Mouse (Mus musculus) right cerebral cortex, postnatal 25 days (tissue): ENCODE data around the gene Hoxa7.

Source experiments
- DNase-seq: peaks from one replicate; pipeline ENCODE4 v3.0.0; 2022

The Hoxa7 gene

GRCm38 (mm10) chr6:52252775-52253376 lies 31.2 kb upstream of the Hoxa7 start:
- no peak for DNase-seq

GRCm38 (mm10) chr6:52252016-52252774 lies 30.5 kb upstream of the Hoxa7 start:
- no peak for DNase-seq

GRCm38 (mm10) chr6:52251177-52251879 lies 29.7 kb upstream of the Hoxa7 start:
- no peak for DNase-seq

- DNase-seq, result no peak
These were observed 28.2 kb upstream of the Hoxa7 start for GRCm38 (mm10) chr6:52249826-52250225.

GRCm38 (mm10) chr6:52249415-52249738 lies 27.7 kb upstream of the Hoxa7 start:
- no peak for DNase-seq

GRCm38 (mm10) chr6:52248638-52249414 lies 27.2 kb upstream of the Hoxa7 start:
- DNase-seq, result no peak

- DNase-seq, result no peak
These were observed 26.3 kb upstream of the Hoxa7 start for GRCm38 (mm10) chr6:52247766-52248637.

- no peak for DNase-seq
These were observed 25.3 kb upstream of the Hoxa7 start for GRCm38 (mm10) chr6:52246916-52247315.

- DNase-seq, result no peak
These were observed 24.7 kb upstream of the Hoxa7 start for GRCm38 (mm10) chr6:52246403-52246803.

- no peak for DNase-seq
These were observed 24.1 kb upstream of the Hoxa7 start, which contains the start of gene Hoxa11 for GRCm38 (mm10) chr6:52245757-52246142. Hoxa11 (minus strand) TSS chr6:52245810.

GRCm38 (mm10) chr6:52245040-52245756 lies 23.5 kb upstream of the Hoxa7 start:
- no peak for DNase-seq

- DNase-seq, result no peak
These were observed 22.9 kb upstream of the Hoxa7 start for GRCm38 (mm10) chr6:52244471-52245039.

- DNase-seq, result peak; percentile 4
These were observed 22.0 kb upstream of the Hoxa7 start for GRCm38 (mm10) chr6:52243681-52244121.

- no peak for DNase-seq
These were observed 21.2 kb upstream of the Hoxa7 start for GRCm38 (mm10) chr6:52242801-52243332.

GRCm38 (mm10) chr6:52241001-52241621 lies 19.5 kb upstream of the Hoxa7 start:
- no peak for DNase-seq

- DNase-seq, result no peak
These were observed 18.8 kb upstream of the Hoxa7 start, which contains the start of gene Hoxa10 for GRCm38 (mm10) chr6:52240389-52241000. Hoxa10 (minus strand) TSS chr6:52240854.

- no peak for DNase-seq
These were observed 18.2 kb upstream of the Hoxa7 start for GRCm38 (mm10) chr6:52239625-52240388.

GRCm38 (mm10) chr6:52238976-52239375 lies 17.3 kb upstream of the Hoxa7 start:
- no peak for DNase-seq

- no peak for DNase-seq
These were observed 16.5 kb upstream of the Hoxa7 start for GRCm38 (mm10) chr6:52238155-52238545.
